Mouse (Mus musculus) MN1 (cell line): ENCODE results near the gene Ccnd3.

ENCODE experiments used
- DNase-seq: peaks from one replicate; pipeline ENCODE4 v3.0.0-alpha.2; 2016; ENCODE audit warnings: low spot score

Ccnd3 gene

DNA sequence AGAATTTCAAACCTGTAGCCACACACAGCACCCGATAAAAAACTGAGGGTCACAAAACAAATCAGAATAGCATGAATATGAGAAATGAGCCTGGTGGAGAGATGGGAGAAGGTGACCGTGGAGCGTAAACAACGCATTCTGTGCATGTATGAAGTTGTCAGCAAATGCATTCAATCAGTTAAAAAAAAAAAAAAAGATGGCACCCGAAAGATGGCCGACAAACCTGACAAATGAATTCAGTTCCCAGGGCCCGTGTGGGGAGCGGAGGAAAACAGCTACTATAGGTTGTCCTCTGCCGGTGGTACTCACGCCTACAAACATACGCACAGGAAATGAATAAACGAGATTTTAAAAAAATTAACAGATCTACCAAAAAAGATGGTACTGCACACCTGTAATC lies 40.3 kb downstream of the Ccnd3 start:
- DNase-seq: no peak

DNA sequence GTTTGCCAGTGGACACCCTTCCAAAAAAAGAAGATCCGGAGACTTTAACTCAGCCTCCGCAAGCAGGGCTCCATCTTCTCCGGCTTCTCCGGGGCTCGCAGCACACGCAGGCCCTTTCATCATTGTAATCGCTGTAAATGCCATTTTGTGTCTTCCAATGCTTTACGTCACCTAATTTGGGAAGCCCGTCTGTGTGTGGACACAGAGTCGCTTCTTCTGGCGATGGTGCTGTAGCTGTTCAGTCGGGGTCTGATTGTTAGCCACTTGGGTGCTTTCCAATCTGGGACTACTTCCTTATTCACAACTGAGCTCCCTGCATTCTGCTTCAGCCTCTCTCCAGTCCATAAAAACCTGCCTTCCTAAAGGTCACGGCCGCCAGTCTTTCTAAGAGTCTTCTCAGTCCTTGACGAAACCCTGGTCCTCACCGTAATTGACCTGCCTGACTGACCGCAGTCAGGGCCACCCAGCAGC lies 41.0 kb downstream of the Ccnd3 start:
- DNase-seq: no peak

DNA sequence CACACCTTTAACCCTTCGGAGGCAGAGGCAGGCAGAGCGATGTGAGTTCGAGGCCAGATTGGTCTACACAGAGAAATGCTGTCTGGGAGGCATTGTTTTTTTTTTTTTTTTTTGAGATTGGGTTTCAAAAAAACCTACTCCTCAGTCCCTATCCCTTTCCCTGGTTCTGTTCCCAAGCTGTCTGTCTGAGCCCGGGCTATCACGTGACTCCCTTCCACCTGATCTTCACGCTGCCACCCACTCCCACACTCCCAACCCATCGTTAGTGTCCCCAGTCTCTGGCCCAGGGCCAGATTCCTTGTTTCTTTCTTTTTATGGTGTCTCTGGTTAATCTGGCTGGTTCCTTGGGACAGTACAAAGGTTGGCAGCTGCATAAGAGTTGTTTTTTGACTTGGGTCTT lies 46.2 kb downstream of the Ccnd3 start:
- peak; percentile 40 for DNase-seq

DNA sequence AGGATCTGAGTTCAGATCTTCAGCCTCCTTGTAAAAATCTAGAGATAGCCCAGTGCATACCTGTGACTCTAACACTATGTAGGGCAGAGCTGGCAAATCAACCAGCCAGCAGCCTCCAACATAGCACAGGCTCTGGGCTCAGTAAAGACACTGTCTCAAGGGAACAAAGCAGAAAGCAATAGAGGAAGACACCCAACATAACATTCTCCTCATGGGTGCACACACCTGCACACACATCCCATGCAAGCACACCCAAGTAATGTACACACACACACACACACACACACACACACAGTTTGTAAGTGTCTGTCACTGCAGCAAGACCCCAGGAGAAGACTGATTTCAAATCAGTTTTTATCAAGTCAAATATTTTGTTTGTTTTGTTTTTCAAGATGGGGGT lies 48.1 kb downstream of the Ccnd3 start:
- no peak for DNase-seq

DNA sequence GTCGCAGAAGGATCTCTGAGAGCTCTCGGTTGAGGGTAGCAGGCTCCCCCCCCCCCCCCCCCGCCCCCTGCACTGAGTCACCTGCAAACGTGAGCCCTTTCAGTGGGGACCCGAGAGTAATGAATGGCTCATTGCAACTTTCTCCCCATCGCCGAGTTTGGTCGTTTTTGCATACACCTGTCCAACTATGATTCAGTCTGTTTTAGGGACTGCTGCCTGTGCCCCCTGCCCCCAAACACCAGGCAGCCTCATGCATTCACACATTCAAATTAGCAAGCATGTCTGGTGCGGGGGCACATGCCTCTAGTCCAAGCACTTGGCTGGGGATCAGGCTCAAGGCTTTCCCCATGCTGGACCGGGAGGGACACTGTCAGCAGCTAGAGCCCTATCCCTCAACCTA lies 49.8 kb downstream of the Ccnd3 start:
- DNase-seq: no peak

DNA sequence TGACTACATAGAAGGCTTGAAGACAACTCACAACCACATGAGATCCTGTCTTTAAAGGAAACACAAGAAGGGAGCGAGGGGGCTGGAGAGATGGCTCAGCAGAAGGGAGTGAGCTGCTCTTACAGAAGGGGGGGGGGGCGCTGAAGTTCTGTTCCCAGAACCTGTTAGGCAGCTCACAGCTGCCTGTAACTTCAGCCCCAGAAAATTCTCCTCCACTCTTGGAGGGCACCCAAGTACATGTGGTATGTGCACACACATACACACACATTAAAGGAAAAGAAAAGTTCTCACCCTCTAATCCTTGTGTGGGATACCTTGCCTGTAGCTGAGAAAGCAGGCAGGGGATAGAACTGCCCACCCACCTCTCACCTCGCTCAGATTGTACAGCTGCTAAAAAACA lies 52.3 kb downstream of the Ccnd3 start:
- DNase-seq: no peak

DNA sequence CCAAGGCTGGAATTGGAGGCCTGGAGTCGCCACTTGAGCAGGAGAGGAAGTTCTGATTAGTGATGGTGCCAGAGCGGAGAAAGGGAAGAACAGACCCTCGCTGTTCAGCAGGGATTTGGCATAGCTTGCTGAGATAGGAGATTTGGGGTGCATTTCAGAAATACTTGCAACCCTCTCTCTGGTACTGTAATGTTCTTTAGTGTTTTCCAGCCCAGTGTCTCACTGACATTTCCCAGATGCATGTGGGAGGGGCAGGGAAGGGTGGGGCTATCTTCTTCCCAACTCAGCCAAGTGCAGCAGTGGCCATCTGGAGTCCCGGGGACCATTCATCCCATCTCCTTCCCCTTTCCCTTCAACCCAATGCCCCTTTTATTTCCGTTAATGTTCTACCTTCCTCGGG lies 54.9 kb downstream of the Ccnd3 start:
- DNase-seq: peak; percentile 84

DNA sequence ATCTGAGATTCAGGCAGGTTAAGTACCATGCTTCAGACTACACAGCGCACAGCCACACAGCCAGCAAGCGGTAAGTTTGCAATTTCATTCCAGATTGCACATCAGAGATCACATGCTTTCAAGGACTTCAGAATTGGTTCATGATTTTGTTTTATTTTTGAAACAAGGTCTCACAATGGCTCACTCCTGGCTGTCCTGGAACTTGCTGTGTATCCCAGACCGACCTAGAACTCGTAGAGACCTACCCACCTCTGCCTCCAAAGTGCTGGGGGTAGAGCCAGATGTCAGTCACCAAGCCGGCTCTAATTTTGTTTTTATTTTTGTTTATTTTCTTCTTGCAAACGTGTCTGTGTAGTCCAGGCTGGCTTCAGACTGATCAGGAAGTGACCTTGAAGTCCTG lies 58.0 kb downstream of the Ccnd3 start:
- DNase-seq: no peak

DNA sequence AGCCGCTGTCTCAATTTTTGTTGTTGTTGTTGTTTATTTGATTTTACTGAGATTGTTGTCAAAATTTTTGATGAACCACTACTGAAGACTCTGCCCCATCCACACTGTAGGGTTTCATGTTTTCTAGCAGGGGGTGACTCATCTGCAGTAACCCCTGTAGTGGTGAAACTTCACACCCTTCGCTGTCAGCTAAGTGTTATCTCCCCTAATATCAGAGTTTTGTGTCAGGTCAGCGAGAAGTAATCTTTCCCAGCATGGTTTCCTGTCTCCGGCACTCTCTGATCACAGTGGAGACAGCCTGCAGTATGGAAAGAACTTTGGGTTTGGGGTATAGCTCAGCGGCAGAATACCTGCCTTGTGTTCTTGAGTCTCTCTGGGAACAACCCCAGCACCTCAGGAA lies 59.8 kb downstream of the Ccnd3 start:
- DNase-seq: no peak

DNA sequence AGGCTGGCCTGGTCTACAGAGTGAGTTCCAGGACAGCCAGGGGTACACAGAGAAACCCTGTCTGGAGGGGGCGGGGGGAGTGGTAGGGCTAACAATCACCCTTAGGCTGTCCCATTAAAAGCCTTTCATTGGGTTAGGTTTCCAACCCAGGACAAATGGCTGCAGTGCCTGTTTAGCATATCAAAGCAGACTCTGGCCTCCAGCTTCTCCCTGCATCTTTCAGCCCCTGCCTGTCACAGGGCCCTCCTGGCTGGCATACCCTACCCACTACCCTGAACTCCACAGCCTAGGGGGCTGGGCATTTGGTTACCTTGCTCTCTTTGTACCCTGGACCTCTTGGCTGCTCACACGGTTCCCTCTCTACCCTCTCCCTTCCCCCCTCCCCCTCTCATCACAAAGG lies 61.3 kb downstream of the Ccnd3 start:
- DNase-seq: no peak

DNA sequence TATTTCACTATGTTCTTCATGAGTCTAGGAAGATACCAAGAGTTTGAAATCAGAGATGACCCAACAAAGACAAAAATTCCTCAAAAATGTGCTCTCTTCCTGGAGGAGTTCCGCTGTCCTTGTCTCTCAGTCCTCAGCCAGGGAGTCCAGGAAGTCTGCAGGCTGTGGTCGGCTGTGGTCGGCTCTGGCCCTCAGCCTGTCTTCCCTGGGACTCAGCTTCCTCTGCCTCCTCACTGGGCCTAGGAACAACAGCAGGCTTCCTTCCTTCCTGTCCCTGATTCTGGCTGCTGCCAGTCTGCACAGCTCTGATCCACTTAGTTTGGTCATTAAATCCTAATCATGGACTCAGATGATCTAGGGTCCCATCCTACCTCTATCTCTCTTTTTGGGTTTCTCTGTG lies 62.4 kb downstream of the Ccnd3 start:
- DNase-seq: no peak

DNA sequence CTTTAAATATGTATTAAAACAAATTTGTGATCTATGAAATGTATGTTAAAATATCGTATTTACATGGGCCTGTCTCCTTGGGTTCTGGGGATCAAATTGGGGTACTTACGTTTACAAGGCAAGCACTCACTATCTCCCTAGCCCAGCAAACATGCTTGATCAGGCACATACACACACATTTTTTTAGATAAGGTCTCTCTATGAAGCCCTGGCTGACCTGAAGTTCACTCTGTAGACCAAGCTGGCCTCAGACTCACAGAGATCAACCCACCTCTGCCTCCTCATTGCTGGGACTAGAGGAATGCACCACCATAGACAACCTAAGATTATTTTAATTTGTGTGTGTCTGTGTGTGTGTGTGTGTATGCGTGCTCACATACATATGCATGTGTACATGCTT lies 63.5 kb downstream of the Ccnd3 start:
- no peak for DNase-seq

DNA sequence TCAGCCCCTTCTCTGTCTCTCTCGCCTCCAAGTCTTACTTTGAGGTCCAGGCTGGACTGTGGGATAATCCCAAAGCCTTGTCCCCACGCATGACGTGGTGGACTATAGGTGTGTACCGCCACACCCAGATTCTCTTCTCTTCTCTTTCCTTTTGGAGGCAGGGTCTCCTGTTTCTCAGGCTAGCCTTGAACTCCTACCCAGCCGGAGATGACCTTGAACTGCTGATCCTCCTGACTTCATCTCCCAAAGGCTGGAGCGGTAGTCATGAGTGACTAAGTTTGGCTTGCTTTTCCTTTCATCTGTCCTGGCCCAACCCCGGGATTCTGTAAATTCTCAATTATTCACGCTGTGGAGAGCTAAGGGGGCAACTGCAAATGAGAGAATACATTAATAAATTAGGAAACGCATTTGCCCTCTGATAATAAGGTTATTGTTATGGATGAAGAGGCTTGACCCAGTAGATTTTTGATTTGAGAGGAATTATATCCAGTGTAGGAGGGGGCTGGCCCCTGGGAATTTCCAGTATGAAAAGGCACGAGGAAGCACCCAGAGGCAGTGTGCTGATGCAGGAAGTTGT lies 64.2 kb downstream of the Ccnd3 start:
- DNase-seq: no peak

DNA sequence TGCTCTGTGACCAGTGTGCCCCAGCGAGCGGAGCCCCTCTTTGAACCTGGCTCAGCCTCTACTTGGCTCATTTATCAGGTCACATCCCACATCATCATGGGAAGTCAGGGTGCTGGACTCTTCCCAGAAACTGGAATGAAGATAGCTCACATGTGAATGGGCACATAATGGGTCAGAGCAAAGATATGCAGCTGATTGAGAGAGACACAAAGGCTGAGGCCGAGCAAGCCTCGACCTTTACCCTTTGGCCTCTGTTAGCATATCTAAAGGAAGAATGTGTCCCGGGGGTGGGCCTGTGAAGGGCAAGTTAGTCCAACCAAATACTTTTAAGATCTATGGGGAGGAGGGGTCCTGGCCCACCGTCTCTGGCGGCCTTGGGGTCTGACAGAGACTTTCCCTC lies 66.8 kb downstream of the Ccnd3 start:
- no peak for DNase-seq

DNA sequence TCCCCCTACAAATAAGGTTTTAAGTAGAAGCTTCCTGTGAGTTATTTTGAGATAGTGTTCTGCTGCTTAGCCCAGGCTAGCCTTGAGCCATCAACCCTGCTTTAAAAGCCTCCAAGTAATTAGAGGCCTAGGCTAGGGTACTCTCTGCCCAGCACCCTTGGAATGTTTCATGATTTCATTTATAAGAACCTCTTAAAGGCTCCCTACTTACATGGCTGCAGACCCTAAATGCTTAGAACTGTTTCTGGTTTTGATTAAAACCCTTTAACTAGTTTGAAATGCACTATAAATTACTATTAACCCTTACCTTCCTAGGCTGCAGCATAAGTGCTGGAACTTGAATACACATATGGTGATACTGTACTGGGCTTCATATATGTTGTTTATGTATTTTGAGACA lies 67.6 kb downstream of the Ccnd3 start:
- no peak for DNase-seq

DNA sequence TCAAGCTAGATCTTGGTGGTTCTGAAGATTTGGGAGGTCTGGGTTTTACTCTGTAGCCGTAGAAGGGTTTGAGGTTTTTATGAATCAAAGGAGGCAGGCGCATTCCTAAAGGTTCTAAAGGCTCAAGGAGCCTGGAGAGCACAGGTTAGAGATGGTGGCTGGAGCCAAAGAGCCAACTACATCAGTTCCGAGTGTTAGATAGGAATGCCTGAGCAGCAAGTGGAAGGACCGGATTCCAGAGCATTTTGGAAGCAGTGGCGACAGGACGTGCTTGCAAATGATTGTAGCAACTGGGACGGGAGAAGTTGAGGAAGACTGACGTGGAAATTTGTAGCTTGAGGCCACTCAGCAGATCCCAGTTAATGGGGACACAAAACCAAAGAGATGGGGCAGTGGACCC lies 69.2 kb downstream of the Ccnd3 start:
- DNase-seq: no peak

DNA sequence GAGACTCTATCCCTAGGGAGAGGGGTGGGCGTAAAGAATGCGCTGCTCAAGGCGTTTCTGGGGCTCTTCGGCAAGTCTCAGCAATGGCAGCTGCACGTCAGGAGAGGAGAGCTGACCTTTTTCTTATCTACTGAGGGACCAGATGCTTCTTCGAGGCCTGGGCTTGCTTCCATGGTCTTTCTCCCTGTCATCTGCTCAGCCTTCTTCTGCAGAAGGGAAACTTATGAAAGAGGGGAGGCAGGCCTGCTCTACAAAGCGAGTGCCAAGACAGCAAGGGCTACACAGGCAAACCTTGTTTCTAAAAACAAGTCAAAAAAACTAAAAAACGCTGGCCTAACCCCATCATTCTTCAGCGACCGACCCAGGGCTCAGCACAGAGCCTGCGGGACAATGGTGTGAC lies 70.0 kb downstream of the Ccnd3 start:
- DNase-seq: no peak

DNA sequence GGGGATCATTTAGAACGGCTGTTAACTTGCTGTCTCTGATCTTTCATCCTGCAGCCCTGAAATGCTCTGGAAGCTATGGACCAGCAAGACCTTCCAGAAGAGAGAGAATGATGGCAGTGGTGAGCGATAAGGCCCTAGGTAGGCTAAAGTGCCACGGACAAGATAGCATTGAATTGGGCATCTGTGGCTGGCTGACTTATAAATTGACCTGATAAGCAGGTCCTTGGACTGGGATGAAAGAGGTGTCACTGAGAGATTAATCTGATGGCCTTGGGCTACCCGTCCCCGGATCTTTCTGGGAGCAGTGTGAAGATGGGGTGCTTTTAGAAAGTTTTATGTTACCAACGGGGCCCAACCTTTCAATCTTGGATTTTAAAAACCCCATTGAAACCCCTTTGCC lies 73.8 kb downstream of the Ccnd3 start:
- no peak for DNase-seq

DNA sequence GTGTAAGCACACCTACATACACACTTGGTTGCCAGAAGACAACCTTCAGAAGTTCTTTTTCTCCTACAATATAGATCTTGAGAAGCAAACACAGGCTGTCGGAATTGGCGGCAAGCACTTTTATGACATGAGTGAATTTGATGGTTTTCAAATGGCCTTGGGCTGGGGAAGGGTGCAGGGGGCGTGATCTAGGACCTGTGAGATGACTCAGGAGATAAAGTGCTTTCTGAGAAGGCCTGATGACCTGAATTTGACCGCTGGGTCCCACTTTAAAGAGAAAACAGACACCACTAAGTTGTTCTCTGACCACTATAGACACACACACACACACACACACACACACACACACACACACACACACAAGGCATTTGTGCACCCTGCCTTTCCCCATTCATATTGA lies 76.1 kb downstream of the Ccnd3 start:
- no peak for DNase-seq

DNA sequence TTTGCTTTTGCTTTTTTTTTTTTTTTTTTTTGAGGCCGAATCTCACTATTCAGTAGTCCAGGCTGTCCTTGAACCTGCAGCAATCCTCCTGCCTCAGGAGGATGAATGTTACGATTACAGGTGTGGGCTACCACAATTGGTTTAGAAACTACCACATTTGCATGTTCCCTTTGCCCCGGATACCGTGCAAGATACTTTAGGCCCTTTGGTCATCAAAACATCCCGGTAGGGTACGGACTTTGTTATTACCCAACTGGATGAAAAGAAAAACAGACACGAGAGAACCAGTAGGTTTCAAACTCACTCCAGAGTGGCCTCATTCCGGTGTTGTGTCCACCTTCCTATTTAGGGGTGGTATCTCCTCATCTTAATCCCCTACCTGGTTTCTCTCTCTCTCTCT lies 83.7 kb downstream of the Ccnd3 start:
- DNase-seq: no peak

DNA sequence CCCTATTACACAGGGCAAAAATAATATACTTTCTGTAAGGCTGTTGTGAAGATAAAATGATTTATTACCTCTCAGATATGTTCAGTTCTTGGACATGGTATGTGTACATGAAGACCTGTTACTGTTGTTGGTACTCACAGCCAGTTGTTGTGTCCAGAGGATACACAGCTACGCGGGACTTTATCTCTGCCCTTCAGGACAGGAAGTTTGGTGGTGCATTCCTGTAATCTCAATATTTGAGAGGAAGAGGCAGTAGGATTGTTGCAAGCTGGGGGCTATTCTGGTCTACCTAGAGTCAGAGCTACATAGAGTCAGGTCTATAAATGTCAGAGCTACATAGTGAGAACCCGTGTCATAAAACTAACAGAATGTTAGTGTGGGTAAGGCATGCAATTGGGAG lies 86.2 kb downstream of the Ccnd3 start:
- no peak for DNase-seq

DNA sequence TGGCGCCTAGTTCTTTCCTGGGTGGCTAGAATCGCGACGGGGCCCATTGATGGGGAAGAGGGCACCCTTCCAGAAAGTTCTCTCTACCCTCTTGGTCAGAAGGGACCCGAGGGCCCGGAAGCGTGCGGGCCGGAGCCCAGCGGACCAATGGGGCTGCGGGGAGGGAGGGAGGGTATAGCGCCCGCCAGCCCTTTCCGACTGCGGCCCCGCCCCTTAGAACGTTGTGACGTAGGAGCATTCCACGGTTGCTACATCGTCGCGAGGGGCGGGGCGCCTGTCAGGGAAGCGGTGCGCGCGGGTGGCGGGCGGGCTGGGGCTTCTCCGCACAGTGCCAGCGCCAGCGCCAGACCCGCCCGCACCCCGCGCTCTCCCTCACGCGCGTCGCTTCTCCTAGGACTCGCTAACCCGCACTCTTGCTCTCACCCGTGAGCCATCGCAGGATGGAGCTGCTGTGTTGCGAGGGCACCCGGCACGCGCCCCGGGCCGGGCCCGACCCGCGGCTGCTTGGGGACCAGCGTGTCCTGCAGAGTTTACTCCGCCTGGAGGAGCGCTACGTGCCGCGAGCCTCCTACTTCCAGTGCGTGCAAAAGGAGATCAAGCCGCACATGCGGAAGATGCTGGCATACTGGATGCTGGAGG lies 88.5 kb downstream of the Ccnd3 start:
- peak; percentile 96 for DNase-seq

DNA sequence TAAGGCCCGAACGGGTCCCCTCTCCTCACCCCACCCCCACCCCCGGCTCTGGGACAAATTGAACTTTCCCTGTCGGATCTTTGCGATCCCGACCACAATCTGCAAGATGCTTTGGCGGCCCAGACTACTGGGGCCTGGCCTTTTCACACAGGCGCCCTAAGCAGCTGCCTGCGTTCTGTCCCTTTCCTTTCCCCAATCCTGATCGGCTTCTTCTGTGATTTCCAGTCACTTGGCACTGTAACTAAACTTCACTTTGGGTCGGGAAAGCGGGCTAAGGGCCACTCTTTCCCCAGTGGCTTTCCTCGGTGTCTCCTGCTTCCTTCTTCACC lies 89.0 kb downstream of the Ccnd3 start:
- DNase-seq: no peak

DNA sequence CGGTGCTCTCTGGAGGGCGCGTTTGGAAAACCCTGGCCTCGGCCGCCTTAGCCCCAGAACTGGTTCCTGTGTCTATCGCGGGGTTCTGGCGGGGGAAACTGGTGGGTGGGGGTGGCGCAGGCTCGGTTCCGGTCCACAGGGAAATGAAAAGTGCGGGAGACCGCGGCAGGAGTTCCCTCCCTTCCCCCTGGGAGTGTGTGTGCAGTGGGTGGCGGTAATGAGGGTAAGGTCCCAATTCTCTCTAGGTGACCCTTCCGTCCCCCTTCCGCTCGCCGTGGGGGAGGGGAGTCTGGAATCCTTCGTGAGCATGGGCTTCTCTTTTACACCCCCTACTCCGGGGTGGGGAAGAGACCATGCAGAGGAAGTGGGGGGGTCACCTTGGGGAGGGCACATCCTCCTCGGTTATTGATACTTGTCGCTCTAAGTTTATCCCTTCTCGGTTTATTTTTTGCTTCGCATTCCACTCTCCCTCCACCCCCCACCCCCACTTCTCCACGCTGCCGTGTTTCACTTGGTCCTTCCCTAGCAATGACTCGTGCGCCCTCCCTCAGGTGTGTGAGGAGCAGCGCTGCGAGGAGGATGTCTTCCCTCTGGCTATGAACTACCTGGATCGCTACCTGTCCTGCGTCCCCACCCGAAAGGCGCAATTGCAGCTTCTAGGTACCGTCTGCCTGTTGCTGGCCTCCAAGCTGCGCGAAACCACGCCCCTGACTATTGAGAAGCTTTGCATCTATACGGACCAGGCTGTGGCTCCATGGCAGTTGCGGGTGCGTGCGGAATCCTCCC lies 89.5 kb downstream of the Ccnd3 start:
- DNase-seq: peak; percentile 44
